In genomic region chr17:43802414-43802813, GRCm38 (mm10) we compare ENCODE assay signal across 10 mouse cellular contexts. TPM values are rescaled to one million over a fixed set of nuclear protein-coding genes. Genes with fewer than 3 reads are reported as not detected.
DNase-seq lines count a peak whose midpoint lies in the region; ATAC-seq and TF ChIP-seq lines count a peak whose summit lies in the region.
"Had no signal": no experiment of that assay in that cellular context is flagged by ENCODE, and none has a peak within 500 bp of the region (broad histone marks: within the 10 kb centered on the region; RNA-seq: fewer than 3 reads in every experiment).

No protein-coding gene starts in this region.

- H3K27ac ChIP-seq in lung, embryonic 15.5 days: no peak overlapping the region
- no peak overlapping the region for H3K27ac ChIP-seq in hindbrain, embryonic 11.5 days (ENCODE audit: low read depth, low read length)
- no peak overlapping the region for H3K27ac ChIP-seq in limb, embryonic 15.5 days
- no peak overlapping the region for H3K27ac ChIP-seq in stomach, postnatal 0 days (replicated peaks)

- no peaks in the 10 kb centered on the region for H3K36me3 ChIP-seq in lung, embryonic 15.5 days
- no peaks in the 10 kb centered on the region for H3K36me3 ChIP-seq in hindbrain, embryonic 11.5 days (ENCODE audit: control insufficient read depth, insufficient read depth, low read length)
- H3K36me3 ChIP-seq in limb, embryonic 15.5 days: no peaks in the 10 kb centered on the region
- H3K36me3 ChIP-seq in stomach, postnatal 0 days (ENCODE audit: control insufficient read depth, insufficient read depth, low read length): no peaks in the 10 kb centered on the region
- H3K36me3 ChIP-seq: G1E had no signal

- DNase-seq in lung, postnatal 25 days (ENCODE audit: low spot score): no peak
- no peak for DNase-seq in hindbrain, embryonic 11.5 days (ENCODE audit: low spot score)
- DNase-seq in stomach, postnatal 0 days (ENCODE audit: low spot score): peak; percentile 45
- DNase-seq in layer of hippocampus, adult 8-10 months (ENCODE audit: low spot score in 2 of 2): no peak
- no peak for DNase-seq in thymus, adult 18-20 months
- DNase-seq in cerebellum, postnatal 14 days: no peak

- TF ChIP-seq EP300 in stomach, postnatal 0 days (optimal IDR thresholded peaks at IDR 0.05): no peak

- H3K27me3 ChIP-seq in lung, embryonic 15.5 days: peaks cover 25% of the 10 kb centered on the region; the same call in 1 of the 2 replicates
- no peaks in the 10 kb centered on the region for H3K27me3 ChIP-seq in hindbrain, embryonic 11.5 days (ENCODE audit: control insufficient read depth, insufficient read depth, low read length)
- peaks cover 39% of the 10 kb centered on the region for H3K27me3 ChIP-seq in limb, embryonic 15.5 days
- no peaks in the 10 kb centered on the region for H3K27me3 ChIP-seq in stomach, postnatal 0 days (ENCODE audit: control insufficient read depth, insufficient read depth, low read length)

- peaks cover 15% of the 10 kb centered on the region; the same call in 1 of the 2 replicates for H3K4me1 ChIP-seq in lung, embryonic 15.5 days
- no peaks in the 10 kb centered on the region for H3K4me1 ChIP-seq in hindbrain, embryonic 11.5 days (replicated peaks; ENCODE audit: control insufficient read depth, insufficient read depth, low read length)
- peaks cover 11% of the 10 kb centered on the region for H3K4me1 ChIP-seq in limb, embryonic 15.5 days
- no peaks in the 10 kb centered on the region for H3K4me1 ChIP-seq in stomach, postnatal 0 days (replicated peaks; ENCODE audit: control insufficient read depth, insufficient read depth)

- no peaks in the 10 kb centered on the region for H3K9me3 ChIP-seq in lung, embryonic 15.5 days
- H3K9me3 ChIP-seq in hindbrain, embryonic 11.5 days (ENCODE audit: control insufficient read depth, low read length): no peaks in the 10 kb centered on the region
- no peaks in the 10 kb centered on the region for H3K9me3 ChIP-seq in limb, embryonic 15.5 days
- no peaks in the 10 kb centered on the region for H3K9me3 ChIP-seq in stomach, postnatal 0 days (ENCODE audit: control insufficient read depth, low read length)

- H3K4me3 ChIP-seq in lung, embryonic 15.5 days: peak overlapping the region; percentile 53
- H3K4me3 ChIP-seq in hindbrain, embryonic 11.5 days (ENCODE audit: low read depth, low read length): peak overlapping the region; percentile 65
- peak overlapping the region; percentile 56 for H3K4me3 ChIP-seq in limb, embryonic 15.5 days
- H3K4me3 ChIP-seq in stomach, postnatal 0 days (ENCODE audit: low read depth, low read length): peak overlapping the region; percentile 56

- 38% methylated on average over 11 of the region's 11 CpGs for WGBS in lung, embryonic 15.5 days
- WGBS in hindbrain, embryonic 11.5 days: 57% methylated on average over 11 of the region's 11 CpGs
- 64% methylated on average over 11 of the region's 11 CpGs for WGBS in limb, embryonic 15.5 days
- 39% methylated on average over 11 of the region's 11 CpGs for WGBS in stomach, postnatal 0 days

- ATAC-seq in lung, embryonic 15.5 days (ENCODE audit: borderline replicate concordance, extremely low read depth, low FRiP score, low TSS enrichment): no peak
- no peak for ATAC-seq in hindbrain, embryonic 11.5 days (ENCODE audit: low FRiP score)
- no peak for ATAC-seq in limb, embryonic 15.5 days (ENCODE audit: insufficient number of reproducible peaks, low FRiP score, low TSS enrichment, low read depth)
- ATAC-seq in stomach, postnatal 0 days (ENCODE audit: low FRiP score, low TSS enrichment): no peak

- no peak for TF ChIP-seq CTCF in stomach, postnatal 0 days (IDR thresholded peaks at IDR 0.05; ENCODE audit: low read depth)

- H3K4me2 ChIP-seq in lung, embryonic 15.5 days: peak overlapping the region; percentile 93
- peak overlapping the region; percentile 85; the same call in 1 of the 2 replicates for H3K4me2 ChIP-seq in hindbrain, embryonic 11.5 days (replicated peaks; ENCODE audit: low read depth, low read length)
- peak overlapping the region; percentile 98; the same call in 1 of the 2 replicates for H3K4me2 ChIP-seq in limb, embryonic 15.5 days
- H3K4me2 ChIP-seq in stomach, postnatal 0 days (replicated peaks; ENCODE audit: low read depth): peak overlapping the region; percentile 86

- H3K9ac ChIP-seq in lung, embryonic 15.5 days: no peak overlapping the region
- H3K9ac ChIP-seq in hindbrain, embryonic 11.5 days (ENCODE audit: low read depth, low read length): no peak overlapping the region
- H3K9ac ChIP-seq in limb, embryonic 15.5 days: no peak overlapping the region
- H3K9ac ChIP-seq in stomach, postnatal 0 days (ENCODE audit: low read length): peak overlapping the region; percentile 68

RNA-seq across cellular contexts. Expression of gene Rcan2, which starts 1.3 kb away (rescaled TPM):
- polyA plus RNA-seq in lung, embryonic 15.5 days (2015; fragmentation: Nextera tagmentation; extraction: Ambion mirVana): 5.6 and 6.4 TPM in 2 replicates
- polyA plus RNA-seq in hindbrain, embryonic 11.5 days (2014; fragmentation: Nextera tagmentation; extraction: Ambion mirVana): 32.3 and 37.6 TPM in 2 replicates
- polyA plus RNA-seq in limb, embryonic 15.5 days (2015; fragmentation: Nextera tagmentation; extraction: Ambion mirVana): 5.0 and 5.9 TPM in 2 replicates
- 11.0 and 12.5 TPM in 2 replicates for polyA plus RNA-seq in stomach, postnatal 0 days (2015; fragmentation: Nextera tagmentation; extraction: Ambion mirVana)
- 100 to 1,000 TPM in 2 of 4 experiments, 10 to 100 TPM in 2; 96.1 to 102 (median 98.4) TPM for total RNA-seq in layer of hippocampus, adult 8-10 months (2022)
- polyA plus RNA-seq: erythroblast, embryonic 14.5 days; G1E had no signal
